15 mouse cellular contexts compared by ENCODE assay signal in genomic region chr11:64187488-64188444, GRCm38 (mm10).
DNase-seq lines count a peak whose midpoint lies in the region; ATAC-seq and TF ChIP-seq lines count a peak whose summit lies in the region.
"Had no signal": no experiment of that assay in that cellular context is flagged by ENCODE, and none has a peak within 500 bp of the region (broad histone marks: within the 10 kb centered on the region; RNA-seq: fewer than 3 reads in every experiment).

No protein-coding gene starts in this region.

- 57% methylated on average over 9 of the region's 9 CpGs for WGBS in liver, embryonic 14.5 days (ENCODE audit: insufficient replicate concordance)
- 67% methylated on average over 9 of the region's 9 CpGs for WGBS in liver, embryonic 11.5 days
- 49% methylated on average over 9 of the region's 9 CpGs for WGBS in liver, postnatal 0 days (ENCODE audit: insufficient replicate concordance)
- WGBS in stomach, embryonic 16.5 days = 48% methylated on average over 9 of the region's 9 CpGs

- H3K9ac ChIP-seq in liver, embryonic 14.5 days (replicated peaks) = no peak overlapping the region
- no peak overlapping the region for H3K9ac ChIP-seq in liver, embryonic 11.5 days (ENCODE audit: low read depth, low read length)
- no peak overlapping the region for H3K9ac ChIP-seq in liver, postnatal 0 days (replicated peaks)
- H3K9ac ChIP-seq in stomach, embryonic 16.5 days (ENCODE audit: low read length) = no peak overlapping the region
- H3K9ac ChIP-seq: embryonic facial prominence, embryonic 12.5 days; forebrain, embryonic 15.5 days; heart, embryonic 15.5 days; hindbrain, embryonic 13.5 days had no signal

- DNase-seq in liver, embryonic 14.5 days (ENCODE audit: low read depth in 3 of 3, low spot score in 3 of 3) = peak in 2 of 3 experiments; percentile 3 to 9
- no peak for DNase-seq in liver, embryonic 11.5 days (ENCODE audit: low spot score)
- peak; percentile 43 for DNase-seq in liver, postnatal 0 days
- DNase-seq in layer of hippocampus, postnatal 14 days (ENCODE audit: low spot score in 2 of 2) = no peak
- no peak for DNase-seq in spleen, postnatal 14 days (ENCODE audit: low spot score in 2 of 2)
- DNase-seq: adrenal gland, postnatal 10 days; gastrocnemius, postnatal 10 days; heart, postnatal 14 days had no signal

- no peak overlapping the region for H3K4me3 ChIP-seq in liver, embryonic 14.5 days (ENCODE audit: insufficient read depth in 1 of 2, low read depth in 2 of 2, low read length in 2 of 2)
- H3K4me3 ChIP-seq in liver, embryonic 11.5 days (ENCODE audit: low read depth, low read length) = no peak overlapping the region
- no peak overlapping the region for H3K4me3 ChIP-seq in liver, postnatal 0 days (ENCODE audit: low read depth, low read length)
- no peak overlapping the region for H3K4me3 ChIP-seq in stomach, embryonic 16.5 days (replicated peaks; ENCODE audit: low read length)
- H3K4me3 ChIP-seq: embryonic facial prominence, embryonic 12.5 days; forebrain, embryonic 15.5 days; heart, adult 2 months; heart, embryonic 15.5 days; hindbrain, embryonic 13.5 days had no signal

- no peaks in the 10 kb centered on the region for H3K27me3 ChIP-seq in liver, embryonic 14.5 days (ENCODE audit: control insufficient read depth, insufficient read depth, low read length)
- H3K27me3 ChIP-seq in liver, embryonic 11.5 days (replicated peaks; ENCODE audit: control insufficient read depth, insufficient read depth, low read length) = no peaks in the 10 kb centered on the region
- no peaks in the 10 kb centered on the region for H3K27me3 ChIP-seq in liver, postnatal 0 days (ENCODE audit: insufficient read depth, low read length)
- no peaks in the 10 kb centered on the region for H3K27me3 ChIP-seq in stomach, embryonic 16.5 days (ENCODE audit: control insufficient read depth, insufficient read depth, low read length)
- H3K27me3 ChIP-seq: forebrain, embryonic 15.5 days; heart, embryonic 15.5 days; hindbrain, embryonic 13.5 days had no signal

- ATAC-seq in liver, embryonic 14.5 days (ENCODE audit: insufficient read depth) = 0 out of 2 replicates have a peak, but pooled peaks have one; percentile 13
- no peak; the same call in 1 of the 2 replicates for ATAC-seq in liver, embryonic 11.5 days (replicated peaks; ENCODE audit: low FRiP score)
- peak; percentile 88 for ATAC-seq in liver, postnatal 0 days
- peak; percentile 71; the same call in 1 of the 2 replicates for ATAC-seq in stomach, embryonic 16.5 days (ENCODE audit: insufficient read depth, low FRiP score)
- ATAC-seq: forebrain, embryonic 15.5 days had no signal

- H3K9me3 ChIP-seq in liver, embryonic 14.5 days (ENCODE audit: control insufficient read depth, low read length) = no peaks in the 10 kb centered on the region
- H3K9me3 ChIP-seq in liver, embryonic 11.5 days (ENCODE audit: control insufficient read depth, low read length) = no peaks in the 10 kb centered on the region
- no peaks in the 10 kb centered on the region for H3K9me3 ChIP-seq in liver, postnatal 0 days (ENCODE audit: low read length)
- H3K9me3 ChIP-seq in stomach, embryonic 16.5 days (replicated peaks; ENCODE audit: control insufficient read depth, low read length) = no peaks in the 10 kb centered on the region
- H3K9me3 ChIP-seq: embryonic facial prominence, embryonic 12.5 days; forebrain, embryonic 15.5 days; heart, embryonic 15.5 days; hindbrain, embryonic 13.5 days had no signal

- no peaks in the 10 kb centered on the region for H3K36me3 ChIP-seq in liver, embryonic 14.5 days (replicated peaks; ENCODE audit: control insufficient read depth, insufficient read depth, low read depth)
- no peaks in the 10 kb centered on the region for H3K36me3 ChIP-seq in liver, embryonic 11.5 days (ENCODE audit: control insufficient read depth, insufficient read depth, low read length)
- H3K36me3 ChIP-seq in liver, postnatal 0 days (replicated peaks; ENCODE audit: insufficient read depth, low read length) = no peaks in the 10 kb centered on the region
- H3K36me3 ChIP-seq in stomach, embryonic 16.5 days (ENCODE audit: control insufficient read depth, insufficient read depth, low read length) = no peaks in the 10 kb centered on the region
- H3K36me3 ChIP-seq: embryonic facial prominence, embryonic 12.5 days; forebrain, embryonic 15.5 days; heart, embryonic 15.5 days; hindbrain, embryonic 13.5 days had no signal

- no peak overlapping the region for H3K4me2 ChIP-seq in liver, embryonic 14.5 days (ENCODE audit: low read depth)
- no peak overlapping the region for H3K4me2 ChIP-seq in liver, embryonic 11.5 days
- no peak overlapping the region for H3K4me2 ChIP-seq in liver, postnatal 0 days (ENCODE audit: low read depth, low read length)
- no peak overlapping the region for H3K4me2 ChIP-seq in stomach, embryonic 16.5 days (ENCODE audit: low read depth, low read length)
- H3K4me2 ChIP-seq: embryonic facial prominence, embryonic 12.5 days; forebrain, embryonic 15.5 days; heart, embryonic 11.5 days; heart, embryonic 15.5 days; hindbrain, embryonic 13.5 days had no signal

- TF ChIP-seq CTCF in liver, embryonic 14.5 days (IDR thresholded peaks at IDR 0.05; ENCODE audit: low read depth) = no peak
- no peak for TF ChIP-seq CTCF in liver, postnatal 0 days (IDR thresholded peaks at IDR 0.05; ENCODE audit: low read depth)

- no peak for TF ChIP-seq EP300 in liver, embryonic 14.5 days (IDR thresholded peaks at IDR 0.05; ENCODE audit: low read depth)
- TF ChIP-seq EP300 in liver, postnatal 0 days (IDR thresholded peaks at IDR 0.05; ENCODE audit: low read depth) = no peak

- H3K4me1 ChIP-seq in liver, embryonic 14.5 days (replicated peaks; ENCODE audit: control insufficient read depth in 2 of 2, insufficient read depth in 2 of 2, low read length in 1 of 2) = peaks cover 0 to 11% of the 10 kb centered on the region in 2 experiments; a peak in 2 of 4 replicates
- peaks cover 3% of the 10 kb centered on the region; the same call in 1 of the 2 replicates for H3K4me1 ChIP-seq in liver, embryonic 11.5 days (replicated peaks; ENCODE audit: control insufficient read depth, insufficient read depth, low read length)
- H3K4me1 ChIP-seq in liver, postnatal 0 days (ENCODE audit: insufficient read depth) = peaks cover 8% of the 10 kb centered on the region; the same call in 1 of the 2 replicates
- H3K4me1 ChIP-seq in stomach, embryonic 16.5 days (ENCODE audit: control insufficient read depth, insufficient read depth, low read length) = no peaks in the 10 kb centered on the region
- H3K4me1 ChIP-seq: embryonic facial prominence, embryonic 12.5 days; forebrain, embryonic 15.5 days; heart, embryonic 15.5 days had no signal

- no peak overlapping the region for H3K27ac ChIP-seq in liver, embryonic 14.5 days
- H3K27ac ChIP-seq in liver, embryonic 11.5 days (ENCODE audit: low read depth, low read length) = no peak overlapping the region
- H3K27ac ChIP-seq in liver, postnatal 0 days (ENCODE audit: low read depth) = peak overlapping the region; percentile 36
- H3K27ac ChIP-seq in stomach, embryonic 16.5 days (ENCODE audit: low read length) = no peak overlapping the region; the same call in 1 of the 2 replicates
- H3K27ac ChIP-seq: embryonic facial prominence, embryonic 12.5 days; forebrain, embryonic 15.5 days; heart, adult 2 months; heart, embryonic 15.5 days; hindbrain, embryonic 13.5 days had no signal

Comparison
In these comparisons a context has a peak if more than half of its experiments do, and no peak if none do; other contexts are left out.
1. DNase-seq: peak in liver, embryonic 14.5 days (2 of 3) and liver, postnatal 0 days (single experiment); none in liver, embryonic 11.5 days (single experiment), layer of hippocampus, postnatal 14 days (0 of 2) and spleen, postnatal 14 days (0 of 2).